Mouse (Mus musculus): ENCODE data around the gene Sdc4. TPM values are rescaled to one million over a fixed set of nuclear protein-coding genes. Genes with fewer than 3 reads are reported as not detected.

Gene Sdc4
- polyA plus RNA-seq (2015; fragmentation: Nextera tagmentation; extraction: Ambion mirVana), result 81.5 and 87.8 TPM in 2 replicates

GRCm38 (mm10) chr2:164443460-164444000 is at the start of gene Sdc4:
Gene Sdc4 (minus strand): TSS chr2:164443887.
- no peak for ATAC-seq (ENCODE audit: insufficient number of reproducible peaks, insufficient read depth, low FRiP score, low TSS enrichment, low read depth)
- H3K9ac ChIP-seq, result peak within 1 kb of the TSS; percentile 89
- peaks cover 48% of the 10 kb centered on the region for H3K4me1 ChIP-seq
- peak within 1 kb of the TSS; percentile 80 for H3K4me2 ChIP-seq
- 9% methylated on average over 18 of the region's 18 CpGs for WGBS
- no peaks in the 10 kb centered on the region for H3K27me3 ChIP-seq
- peak within 1 kb of the TSS; percentile 85 for H3K27ac ChIP-seq
- H3K36me3 ChIP-seq, result no peaks in the 10 kb centered on the region; the same call in 1 of the 2 replicates
- H3K9me3 ChIP-seq, result no peaks in the 10 kb centered on the region
- peak within 1 kb of the TSS; percentile 76 for H3K4me3 ChIP-seq

GRCm38 (mm10) chr2:164487812-164488211 is 44.1 kb upstream of the Sdc4 start:
- peaks cover 8% of the 10 kb centered on the region; the same call in 1 of the 2 replicates for H3K36me3 ChIP-seq
- no peak overlapping the region for H3K27ac ChIP-seq
- 61% methylated on average over 9 of the region's 9 CpGs for WGBS
- no peak overlapping the region for H3K4me3 ChIP-seq
- peaks cover 42% of the 10 kb centered on the region for H3K27me3 ChIP-seq
- peaks cover 15% of the 10 kb centered on the region for H3K4me1 ChIP-seq
- H3K4me2 ChIP-seq, result no peak overlapping the region
- ATAC-seq (ENCODE audit: insufficient number of reproducible peaks, insufficient read depth, low FRiP score, low TSS enrichment, low read depth), result no peak
- H3K9ac ChIP-seq, result no peak overlapping the region
- H3K9me3 ChIP-seq, result no peaks in the 10 kb centered on the region

DNA sequence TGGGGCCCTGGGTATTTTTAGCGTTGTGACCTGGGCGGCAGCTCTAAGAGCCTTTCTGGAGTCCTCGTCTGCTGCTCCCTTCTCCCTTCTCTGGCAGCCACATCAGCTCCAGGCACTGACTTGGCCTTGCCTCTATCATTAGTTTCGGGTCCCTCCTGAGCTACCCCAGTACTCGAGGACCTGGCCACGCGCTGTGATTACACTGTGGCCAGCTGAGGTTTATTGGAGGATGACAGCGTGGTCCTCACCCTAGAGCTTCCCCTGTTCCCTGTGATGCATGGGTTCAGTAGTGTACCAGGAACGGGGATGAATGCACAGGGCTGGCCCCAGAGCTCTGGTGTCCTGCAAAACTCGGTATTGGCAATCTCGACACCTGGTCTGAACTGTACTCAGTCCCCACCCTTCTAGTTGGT is 43.4 kb upstream of the Sdc4 start:
- H3K4me1 ChIP-seq, result peaks cover 15% of the 10 kb centered on the region
- H3K36me3 ChIP-seq, result peaks cover 8% of the 10 kb centered on the region; the same call in 1 of the 2 replicates
- no peak for ATAC-seq (ENCODE audit: insufficient number of reproducible peaks, insufficient read depth, low FRiP score, low TSS enrichment, low read depth)
- peak overlapping the region; percentile 72 for H3K9ac ChIP-seq
- peak overlapping the region; percentile 68 for H3K4me3 ChIP-seq
- H3K27ac ChIP-seq, result no peak overlapping the region
- H3K9me3 ChIP-seq, result no peaks in the 10 kb centered on the region
- H3K4me2 ChIP-seq, result peak overlapping the region; percentile 99
- 14% methylated on average over 11 of the region's 11 CpGs for WGBS
- H3K27me3 ChIP-seq, result peaks cover 42% of the 10 kb centered on the region

- WGBS, result under 1% methylated on average over 83 of the region's 90 CpGs
- no peaks in the 10 kb centered on the region for H3K9me3 ChIP-seq
- peak overlapping the region; percentile 68 for H3K4me3 ChIP-seq
- peak overlapping the region; percentile 99 for H3K4me2 ChIP-seq
- ATAC-seq (ENCODE audit: insufficient number of reproducible peaks, insufficient read depth, low FRiP score, low TSS enrichment, low read depth), result no peak
- H3K27me3 ChIP-seq, result peaks cover 42% of the 10 kb centered on the region
- peaks cover 8% of the 10 kb centered on the region; the same call in 1 of the 2 replicates for H3K36me3 ChIP-seq
- H3K9ac ChIP-seq, result peak overlapping the region; percentile 72
- peaks cover 15% of the 10 kb centered on the region for H3K4me1 ChIP-seq
- no peak overlapping the region for H3K27ac ChIP-seq
These were observed 42.8 kb upstream of the Sdc4 start for GRCm38 (mm10) chr2:164486258-164487114.

GRCm38 (mm10) chr2:164485681-164486257 is 42.1 kb upstream of the Sdc4 start, which contains the start of gene Dbndd2:
Gene Dbndd2 (plus strand): TSS chr2:164486106.
- Histone ChIP-seq H3K27me3 (peaks cover 42% of the 10 kb centered on the region), H3K4me2 (peak within 1 kb of the TSS; percentile 99), H3K27ac (no peak within 1 kb of the TSS), H3K9ac (peak within 1 kb of the TSS; percentile 72), H3K4me3 (peak within 1 kb of the TSS; percentile 68), H3K36me3 (peaks cover 8% of the 10 kb centered on the region; the same call in 1 of the 2 replicates), H3K4me1 (peaks cover 15% of the 10 kb centered on the region), H3K9me3 (no peaks in the 10 kb centered on the region)
- no peak for ATAC-seq (ENCODE audit: insufficient number of reproducible peaks, insufficient read depth, low FRiP score, low TSS enrichment, low read depth)
- 2% methylated on average over 26 of the region's 26 CpGs for WGBS

DNA sequence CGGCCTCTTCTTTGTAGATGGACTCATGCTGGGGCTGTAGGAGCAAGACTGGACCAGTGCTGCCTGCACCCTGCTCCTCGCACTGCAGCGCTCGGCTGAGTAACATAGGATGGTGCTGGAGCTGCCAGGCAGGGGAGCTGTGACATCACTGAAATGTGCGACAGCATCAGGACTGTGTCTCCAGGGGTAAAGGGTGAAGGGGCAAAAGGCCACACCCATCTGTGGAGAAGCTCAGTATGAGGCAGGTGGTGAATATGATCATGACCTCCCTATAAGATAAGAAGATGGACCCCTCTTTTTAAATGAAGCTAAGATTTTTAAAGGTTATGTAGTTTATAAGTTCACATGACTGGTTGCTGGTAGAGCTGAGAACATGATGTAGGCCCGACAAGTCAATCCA is 29.9 kb upstream of the Sdc4 start, which contains the start of gene Trp53tg5:
Gene Trp53tg5, minus strand, starts transcription at position 101 of the 400 bp plus-strand sequence.
- WGBS, result 84% methylated on average over 6 of the region's 6 CpGs
- ATAC-seq (ENCODE audit: insufficient number of reproducible peaks, insufficient read depth, low FRiP score, low TSS enrichment, low read depth), result no peak

DNA sequence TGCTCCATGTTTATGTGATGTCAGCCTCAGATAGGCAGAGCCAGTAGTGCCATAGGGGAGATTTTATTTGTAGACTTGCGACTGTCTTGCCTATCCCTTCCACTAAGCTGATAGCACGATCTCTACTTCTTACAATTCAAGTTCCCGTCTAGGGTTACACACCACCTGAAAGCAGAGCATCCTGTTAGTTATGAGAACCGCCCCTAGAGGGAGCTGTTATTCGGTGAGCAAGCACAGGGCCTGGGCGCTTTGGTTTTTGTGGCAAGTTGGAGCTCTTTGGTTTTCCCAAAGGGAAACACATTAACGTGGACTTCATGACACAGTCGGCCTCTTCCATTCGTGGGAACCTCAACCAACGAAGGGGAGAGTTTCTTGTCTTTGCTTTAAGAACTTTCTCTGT is 26.6 kb upstream of the Sdc4 start:
- no peak overlapping the region for H3K4me3 ChIP-seq
- H3K9ac ChIP-seq, result no peak overlapping the region
- no peak overlapping the region for H3K4me2 ChIP-seq
- no peak for ATAC-seq (ENCODE audit: insufficient number of reproducible peaks, insufficient read depth, low FRiP score, low TSS enrichment, low read depth)
- no peaks in the 10 kb centered on the region for H3K27me3 ChIP-seq
- 0 out of 2 replicates have a peak, but pooled peaks cover 3% of the 10 kb centered on the region for H3K4me1 ChIP-seq
- no peak overlapping the region for H3K27ac ChIP-seq
- WGBS, result 21% methylated on average over 10 of the region's 10 CpGs
- no peaks in the 10 kb centered on the region for H3K9me3 ChIP-seq
- peaks cover 23% of the 10 kb centered on the region for H3K36me3 ChIP-seq

More for the DNA sequence above, 29.9 kb upstream of the Sdc4 start, which contains the start of gene Trp53tg5:
- Histone ChIP-seq H3K27me3 (no peaks in the 10 kb centered on the region), H3K4me3 (no peak within 1 kb of the TSS), H3K4me2 (no peak within 1 kb of the TSS), H3K4me1 (no peaks in the 10 kb centered on the region), H3K27ac (no peak within 1 kb of the TSS), H3K36me3 (peaks cover 26% of the 10 kb centered on the region), H3K9ac (no peak within 1 kb of the TSS), H3K9me3 (no peaks in the 10 kb centered on the region)

GRCm38 (mm10) chr2:164466787-164467186 is 23.1 kb upstream of the Sdc4 start:
- no peak overlapping the region for H3K9ac ChIP-seq
- H3K27me3 ChIP-seq, result no peaks in the 10 kb centered on the region
- no peak overlapping the region for H3K4me3 ChIP-seq
- H3K27ac ChIP-seq, result no peak overlapping the region
- H3K4me1 ChIP-seq, result peaks cover 14% of the 10 kb centered on the region
- no peak for ATAC-seq (ENCODE audit: insufficient number of reproducible peaks, insufficient read depth, low FRiP score, low TSS enrichment, low read depth)
- no peaks in the 10 kb centered on the region for H3K9me3 ChIP-seq
- peaks cover 37% of the 10 kb centered on the region for H3K36me3 ChIP-seq
- WGBS, result 77% methylated on average over 5 of the region's 5 CpGs
- no peak overlapping the region for H3K4me2 ChIP-seq

DNA sequence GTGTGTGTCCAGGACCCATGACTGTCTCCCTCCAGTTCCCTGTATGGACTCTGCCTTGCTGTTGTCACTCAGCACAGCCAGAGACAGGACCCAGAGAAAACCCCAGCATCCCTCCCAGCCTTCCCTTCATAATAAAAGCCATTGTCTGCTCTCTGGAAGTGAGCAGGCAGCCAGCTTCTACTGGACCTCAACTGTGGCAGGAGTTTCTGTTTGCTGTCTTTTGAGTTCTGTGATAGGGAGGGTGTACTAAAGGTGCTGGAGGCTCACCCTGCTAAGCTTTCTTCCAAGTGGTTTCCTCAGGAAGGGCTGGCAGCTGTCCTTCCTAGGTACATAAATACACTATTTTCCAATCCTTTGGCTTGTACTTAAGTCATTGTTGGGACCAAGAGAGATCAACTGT is 21.5 kb upstream of the Sdc4 start:
- no peak for ATAC-seq (ENCODE audit: insufficient number of reproducible peaks, insufficient read depth, low FRiP score, low TSS enrichment, low read depth)
- no peak overlapping the region for H3K9ac ChIP-seq
- H3K4me3 ChIP-seq, result no peak overlapping the region
- peaks cover 16% of the 10 kb centered on the region for H3K4me1 ChIP-seq
- H3K27ac ChIP-seq, result no peak overlapping the region
- H3K27me3 ChIP-seq, result no peaks in the 10 kb centered on the region
- no peak overlapping the region for H3K4me2 ChIP-seq
- H3K9me3 ChIP-seq, result no peaks in the 10 kb centered on the region
- peaks cover 37% of the 10 kb centered on the region for H3K36me3 ChIP-seq

- ATAC-seq (ENCODE audit: insufficient number of reproducible peaks, insufficient read depth, low FRiP score, low TSS enrichment, low read depth), result peak; percentile 95
- peak within 1 kb of the TSS; percentile 71 for H3K27ac ChIP-seq
- H3K9me3 ChIP-seq, result no peaks in the 10 kb centered on the region
- peaks cover 34% of the 10 kb centered on the region for H3K36me3 ChIP-seq
- under 1% methylated on average over 79 of the region's 79 CpGs for WGBS
- no peaks in the 10 kb centered on the region for H3K27me3 ChIP-seq
- H3K4me1 ChIP-seq, result peaks cover 24% of the 10 kb centered on the region
- H3K4me2 ChIP-seq, result peak within 1 kb of the TSS; percentile 80
- H3K4me3 ChIP-seq, result peak within 1 kb of the TSS; percentile 82
- H3K9ac ChIP-seq, result peak within 1 kb of the TSS; percentile 86
These were observed 17.3 kb upstream of the Sdc4 start, which contains the start of gene Gm20458 for GRCm38 (mm10) chr2:164460745-164461551. Gene Gm20458 (plus strand): TSS chr2:164460967.

DNA sequence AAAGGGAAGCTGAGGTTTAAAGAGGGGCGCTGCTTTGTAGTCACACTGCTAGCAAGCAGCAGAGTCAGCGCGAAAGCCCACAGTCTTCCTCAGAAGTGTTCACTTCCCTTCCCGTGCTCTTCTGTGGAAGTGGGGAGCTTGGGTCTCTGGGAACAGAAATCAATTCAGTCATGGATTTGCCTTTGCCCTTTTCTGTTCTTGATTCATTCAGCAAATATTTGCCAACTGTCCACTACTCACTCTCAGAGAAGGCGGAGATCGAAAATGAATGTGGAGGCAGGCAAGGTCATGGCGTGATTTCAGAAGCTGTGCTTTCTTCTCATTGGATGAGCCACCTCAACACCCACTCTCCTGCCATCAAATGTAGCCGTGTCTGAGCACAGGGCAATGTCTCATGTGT is 14.8 kb upstream of the Sdc4 start:
- no peaks in the 10 kb centered on the region for H3K9me3 ChIP-seq
- no peak overlapping the region for H3K4me2 ChIP-seq
- H3K27ac ChIP-seq, result no peak overlapping the region
- peaks cover 33% of the 10 kb centered on the region for H3K4me1 ChIP-seq
- no peaks in the 10 kb centered on the region for H3K27me3 ChIP-seq
- H3K4me3 ChIP-seq, result no peak overlapping the region
- peaks cover 10% of the 10 kb centered on the region for H3K36me3 ChIP-seq
- WGBS, result 88% methylated on average over 8 of the region's 8 CpGs
- ATAC-seq (ENCODE audit: insufficient number of reproducible peaks, insufficient read depth, low FRiP score, low TSS enrichment, low read depth), result no peak
- no peak overlapping the region for H3K9ac ChIP-seq

Data from embryonic facial prominence, embryonic 13.5 days (tissue).